Mouse (Mus musculus) liver, embryonic 11.5 days (tissue): ENCODE data around the gene Gm15155. TPM values are rescaled to one million over a fixed set of nuclear protein-coding genes. Genes with fewer than 3 reads are reported as not detected.
A peak's percentile ranks its signal among the peaks of the same experiment; 100 is the strongest.

ENCODE experiments used
- ATAC-seq: fragments of 200-750 bp; cut with Nextera tagmentation; replicated peaks from 2 replicates; pipeline ENCODE4 v1.8.0; 2017; ENCODE audit warnings: moderate number of reproducible peaks, mild to moderate bottlenecking, moderate TSS enrichment, moderate library complexity; ENCODE audit not compliant: low FRiP score
- DNase-seq: peaks from one replicate; pipeline ENCODE4 v3.0.0-alpha.2; 2017; ENCODE audit warnings: low spot score
- H3K27ac ChIP-seq: fragments of 300-500 bp; sonication (generic); 2 replicates; pipeline ENCODE4 v1.5.1; 2014; ENCODE audit warnings: mild to moderate bottlenecking, low read depth, low read length, control low read depth
- H3K27me3 ChIP-seq: fragments of 300-500 bp; sonication (generic); replicated peaks from 2 replicates; pipeline ENCODE4 v1.6.1; 2014; ENCODE audit warnings: low read length, mixed read lengths; ENCODE audit not compliant: control insufficient read depth, insufficient read depth
- H3K36me3 ChIP-seq: fragments of 300-500 bp; sonication (generic); 2 replicates; pipeline ENCODE4 v1.6.1; 2014; ENCODE audit warnings: mild to moderate bottlenecking, low read length, moderate library complexity, mixed read lengths; ENCODE audit not compliant: control insufficient read depth, insufficient read depth
- H3K4me1 ChIP-seq: fragments of 300-500 bp; sonication (generic); replicated peaks from 2 replicates; pipeline ENCODE4 v1.6.1; 2014; ENCODE audit warnings: low read length, mixed read lengths; ENCODE audit not compliant: control insufficient read depth, insufficient read depth
- H3K4me2 ChIP-seq: fragments of 300-500 bp; sonication (generic); 2 replicates; pipeline ENCODE4 v1.6.1; 2014; ENCODE audit warnings: mild to moderate bottlenecking, control low read depth, moderate library complexity
- H3K4me3 ChIP-seq: fragments of 300-500 bp; sonication (generic); 2 replicates; pipeline ENCODE4 v1.5.1; 2014; ENCODE audit warnings: low read depth, low read length, control low read depth
- H3K9ac ChIP-seq: fragments of 300-500 bp; sonication (generic); 2 replicates; pipeline ENCODE4 v1.6.1; 2014; ENCODE audit warnings: low read depth, low read length, control low read depth
- H3K9me3 ChIP-seq: fragments of 300-500 bp; sonication (generic); 2 replicates; pipeline ENCODE4 v1.6.1; 2016; ENCODE audit warnings: low read length, inconsistent platforms, mixed read lengths; ENCODE audit not compliant: control insufficient read depth
- WGBS: fragments of 180-500 bp; shearing (Covaris S2); extraction: QIAGEN DNeasy Blood & Tissue Kit; methylation state at CpG from one replicate; pipeline ENCODE4 v1.1.7; 2014; 5-methylcytosine and 5-hydroxymethylcytosine counted together
- polyA plus RNA-seq: library from polyadenylated mRNA; unstranded; fragments of >200 nt; fragmentation: Nextera tagmentation; extraction: Ambion mirVana; gene quantifications from 2 replicates; pipeline ENCODE4 v1.2.1, GENCODE M21; 2014

Gm15155 gene
- not detected in 2 replicates for polyA plus RNA-seq

DNA sequence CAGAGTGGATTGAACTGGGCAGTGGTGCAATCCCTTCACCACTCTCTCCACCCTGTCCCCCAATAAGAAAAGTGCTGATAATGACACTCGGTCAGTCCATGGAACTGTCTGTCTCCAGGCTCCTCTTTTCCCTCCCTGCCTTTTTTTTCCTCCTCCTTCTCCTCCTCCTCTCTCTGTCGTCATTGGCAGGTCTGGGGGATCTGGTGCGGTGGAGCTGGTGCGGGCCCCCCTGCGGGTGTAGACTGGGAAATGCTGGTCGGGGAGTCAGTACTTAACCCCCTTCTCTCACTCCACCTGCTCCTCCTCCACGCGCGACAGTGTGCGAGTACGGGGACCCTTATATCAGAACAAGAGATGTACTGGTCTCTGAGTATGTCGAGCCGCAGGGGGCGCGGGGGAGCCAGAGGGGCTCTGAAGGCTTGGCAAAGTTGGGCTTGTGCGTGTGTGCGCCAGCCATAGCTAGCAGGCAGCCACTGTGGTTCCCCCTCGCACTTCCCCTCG lies at the start of gene Gm15155:
Gm15155 (plus strand) TSS at position 401 of the 501 bp plus-strand sequence.
- peak; percentile 34 for DNase-seq
- WGBS = 9% methylated on average over 19 of the region's 19 CpGs
- peaks cover 47% of the 10 kb centered on the region for H3K27me3 ChIP-seq

DNA sequence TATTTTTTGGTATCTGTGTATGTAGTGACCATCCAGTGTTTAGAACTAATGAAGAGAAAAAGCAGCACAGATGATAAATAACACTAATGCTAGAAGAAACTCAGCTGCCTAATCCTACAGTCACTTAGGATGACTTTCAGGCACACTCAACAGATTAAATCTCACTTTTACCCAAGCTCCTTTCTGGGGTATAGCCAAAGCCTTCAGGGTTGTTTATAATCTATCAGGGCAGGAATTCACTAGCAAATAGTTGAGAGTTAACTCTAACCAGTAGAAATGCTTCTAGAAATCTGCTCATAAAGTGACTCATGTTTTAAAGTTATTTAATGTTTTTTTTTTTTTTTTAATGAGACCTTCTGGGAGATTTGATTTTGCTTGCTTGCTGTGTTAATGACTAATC lies 44.8 kb upstream of the Gm15155 start:
- no peaks in the 10 kb centered on the region for H3K36me3 ChIP-seq
- no peak overlapping the region for H3K4me2 ChIP-seq
- no peak overlapping the region for H3K9ac ChIP-seq
- no peak for ATAC-seq
- no peaks in the 10 kb centered on the region for H3K9me3 ChIP-seq
- no peak overlapping the region for H3K4me3 ChIP-seq
- no peaks in the 10 kb centered on the region for H3K27me3 ChIP-seq
- H3K27ac ChIP-seq = no peak overlapping the region
- no peaks in the 10 kb centered on the region for H3K4me1 ChIP-seq
- DNase-seq = no peak

More for the DNA sequence above, at the start of gene Gm15155:
- Histone ChIP-seq H3K9ac (no peak within 1 kb of the TSS), H3K27ac (no peak within 1 kb of the TSS), H3K4me3 (peak within 1 kb of the TSS; percentile 47), H3K4me2 (peak within 1 kb of the TSS; percentile 65), H3K36me3 (no peaks in the 10 kb centered on the region), H3K4me1 (no peaks in the 10 kb centered on the region), H3K9me3 (no peaks in the 10 kb centered on the region)
- ATAC-seq = no peak

DNA sequence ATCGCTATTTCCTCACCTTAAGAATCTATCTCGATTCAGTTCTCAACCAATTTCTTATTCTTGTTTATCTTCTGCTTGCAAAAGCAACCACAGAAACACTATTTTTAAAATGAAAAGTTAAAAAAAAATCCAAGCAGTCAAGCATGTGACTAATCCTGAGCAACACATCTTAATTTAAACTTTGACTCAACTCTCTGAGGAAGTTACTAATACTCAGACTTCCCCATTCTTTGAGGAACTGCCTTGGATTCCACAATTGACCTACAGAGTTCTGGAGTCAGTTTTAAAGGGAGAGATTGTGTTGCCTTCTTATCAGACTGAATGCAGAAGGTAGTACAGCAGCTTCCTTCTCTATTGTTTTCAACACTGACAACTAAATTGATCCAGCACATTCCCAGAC lies 40.0 kb upstream of the Gm15155 start:
- no peak overlapping the region for H3K9ac ChIP-seq
- no peaks in the 10 kb centered on the region for H3K27me3 ChIP-seq
- H3K4me3 ChIP-seq = no peak overlapping the region
- ATAC-seq (no peak), DNase-seq (no peak)
- 60% methylated on average over 2 of the region's 2 CpGs for WGBS
- H3K4me2 ChIP-seq = no peak overlapping the region
- H3K36me3 ChIP-seq = no peaks in the 10 kb centered on the region
- no peaks in the 10 kb centered on the region for H3K9me3 ChIP-seq
- H3K27ac ChIP-seq = no peak overlapping the region
- H3K4me1 ChIP-seq = no peaks in the 10 kb centered on the region

DNA sequence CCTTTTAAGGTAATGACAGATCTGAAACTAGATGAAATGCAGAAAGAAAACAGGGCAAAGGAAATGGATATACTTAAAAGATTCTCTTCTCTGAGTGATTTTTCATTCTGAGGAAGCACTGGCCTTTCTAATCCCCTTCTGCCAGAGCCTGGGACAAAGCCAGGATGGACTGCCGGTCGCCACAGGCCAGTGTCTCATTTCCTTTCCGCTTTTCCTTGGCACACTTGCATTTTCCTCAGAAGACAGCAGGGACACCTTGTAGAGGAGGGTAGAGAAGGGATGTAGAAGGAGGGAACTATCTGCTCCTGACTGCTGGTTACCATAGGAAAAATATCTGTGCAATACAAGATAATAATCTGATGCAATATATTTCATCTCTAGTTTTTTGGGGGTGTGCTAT lies 33.1 kb upstream of the Gm15155 start:
- Histone ChIP-seq H3K4me2 (no peak overlapping the region), H3K27me3 (no peaks in the 10 kb centered on the region), H3K4me1 (no peaks in the 10 kb centered on the region), H3K36me3 (no peaks in the 10 kb centered on the region), H3K4me3 (no peak overlapping the region), H3K9me3 (no peaks in the 10 kb centered on the region), H3K27ac (no peak overlapping the region), H3K9ac (no peak overlapping the region)
- ATAC-seq (no peak), DNase-seq (no peak)
- 67% methylated on average over 3 of the region's 3 CpGs for WGBS

DNA sequence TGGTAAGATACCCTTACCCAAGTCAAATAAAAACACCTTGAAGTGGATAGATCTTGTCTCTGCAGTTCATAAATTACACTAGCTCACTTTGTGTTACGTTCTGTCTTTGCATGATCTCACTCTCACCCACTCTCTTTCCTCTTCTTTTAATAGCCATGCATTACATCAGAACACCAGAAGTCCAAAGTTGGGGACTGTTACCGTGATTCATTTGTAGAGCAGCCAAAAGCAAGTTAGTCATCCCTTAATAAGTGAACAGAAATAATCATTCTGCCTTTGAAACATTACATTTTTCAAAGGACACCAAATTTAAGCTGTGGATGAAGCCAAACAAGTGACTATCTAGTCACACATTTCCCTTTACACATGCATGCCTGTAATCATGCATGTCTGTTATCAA lies 32.1 kb upstream of the Gm15155 start:
- H3K9ac ChIP-seq = no peak overlapping the region

DNA sequence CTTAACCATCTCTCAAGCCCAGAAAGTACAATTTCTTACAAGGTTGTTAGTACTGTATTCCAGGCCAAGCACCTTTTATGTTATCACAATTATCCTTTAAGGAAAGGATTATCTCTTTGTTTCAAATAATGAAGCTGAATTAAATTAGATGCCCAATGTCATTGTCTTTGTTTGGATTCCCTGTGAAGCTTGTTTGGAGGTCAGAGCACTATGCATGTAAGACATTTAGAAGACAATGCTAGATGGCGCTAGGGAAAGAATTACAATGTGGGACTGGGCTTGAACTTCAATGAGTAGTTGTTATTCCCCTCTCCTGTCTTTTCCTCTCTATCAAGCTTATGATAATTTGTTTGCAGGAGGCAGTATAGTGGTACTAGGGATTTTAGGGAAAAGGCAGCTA lies 29.9 kb upstream of the Gm15155 start:
- H3K4me3 ChIP-seq = no peak overlapping the region
- H3K4me1 ChIP-seq = no peaks in the 10 kb centered on the region
- no peak for DNase-seq
- H3K4me2 ChIP-seq = no peak overlapping the region
- no peak overlapping the region for H3K27ac ChIP-seq
- no peaks in the 10 kb centered on the region for H3K36me3 ChIP-seq
- H3K9me3 ChIP-seq = no peaks in the 10 kb centered on the region
- no peak for ATAC-seq
- no peak overlapping the region for H3K9ac ChIP-seq
- no peaks in the 10 kb centered on the region for H3K27me3 ChIP-seq
- 54% methylated on average over 1 of the region's 1 CpGs for WGBS

More for the DNA sequence above, 32.1 kb upstream of the Gm15155 start:
- Histone ChIP-seq H3K27ac (no peak overlapping the region), H3K9me3 (no peaks in the 10 kb centered on the region), H3K4me1 (no peaks in the 10 kb centered on the region), H3K27me3 (no peaks in the 10 kb centered on the region), H3K36me3 (no peaks in the 10 kb centered on the region), H3K4me2 (no peak overlapping the region), H3K4me3 (no peak overlapping the region)
- no peak for DNase-seq
- ATAC-seq = no peak
- WGBS = 59% methylated on average over 2 of the region's 2 CpGs

DNA sequence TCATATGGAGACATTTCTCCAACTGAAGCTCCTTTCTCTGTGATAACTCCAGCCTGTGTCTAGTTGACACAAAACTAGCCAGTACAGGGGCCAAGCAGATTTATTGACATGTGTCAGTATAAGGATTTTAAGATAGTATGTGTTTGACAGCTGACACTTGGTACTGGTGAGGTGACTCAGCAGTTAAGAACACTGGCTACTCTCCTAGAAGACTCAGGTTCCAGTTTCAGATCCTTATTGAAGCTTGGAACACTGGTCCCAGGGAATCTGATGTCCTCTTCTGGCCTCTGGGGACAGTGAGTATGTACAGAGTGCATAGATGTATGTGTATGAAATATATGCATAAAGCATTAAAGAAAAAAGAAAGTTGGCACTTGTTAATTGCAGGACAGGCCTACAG lies 28.2 kb upstream of the Gm15155 start:
- Histone ChIP-seq H3K4me2 (no peak overlapping the region), H3K9me3 (no peaks in the 10 kb centered on the region), H3K4me3 (no peak overlapping the region), H3K36me3 (no peaks in the 10 kb centered on the region), H3K27me3 (no peaks in the 10 kb centered on the region), H3K4me1 (no peaks in the 10 kb centered on the region), H3K27ac (no peak overlapping the region), H3K9ac (no peak overlapping the region)
- DNase-seq (no peak), ATAC-seq (no peak)

DNA sequence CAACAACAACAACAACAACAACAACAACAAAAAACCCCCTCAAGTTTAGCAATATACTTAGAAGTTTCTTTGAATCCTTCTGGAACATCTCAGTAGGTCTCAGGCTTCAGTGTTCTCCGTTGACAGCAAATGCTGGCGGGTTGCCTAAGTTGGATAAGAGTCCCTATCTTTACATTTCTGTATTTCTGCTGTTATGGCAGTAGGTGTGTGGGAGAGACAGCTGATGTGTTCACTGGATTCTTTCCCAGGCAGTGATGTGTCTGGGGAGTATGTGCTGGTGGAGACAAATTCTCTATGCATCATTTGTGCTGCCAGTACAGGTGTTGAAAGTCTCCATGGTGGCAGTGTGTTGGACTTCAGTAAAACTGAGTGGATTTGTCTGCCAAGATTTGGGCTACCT lies 23.3 kb upstream of the Gm15155 start:
- Histone ChIP-seq H3K4me1 (no peaks in the 10 kb centered on the region), H3K4me3 (no peak overlapping the region), H3K27ac (no peak overlapping the region), H3K36me3 (no peaks in the 10 kb centered on the region), H3K9me3 (no peaks in the 10 kb centered on the region), H3K27me3 (no peaks in the 10 kb centered on the region), H3K4me2 (no peak overlapping the region), H3K9ac (no peak overlapping the region)
- 81% methylated on average over 2 of the region's 2 CpGs for WGBS
- DNase-seq = no peak
- ATAC-seq = no peak

DNA sequence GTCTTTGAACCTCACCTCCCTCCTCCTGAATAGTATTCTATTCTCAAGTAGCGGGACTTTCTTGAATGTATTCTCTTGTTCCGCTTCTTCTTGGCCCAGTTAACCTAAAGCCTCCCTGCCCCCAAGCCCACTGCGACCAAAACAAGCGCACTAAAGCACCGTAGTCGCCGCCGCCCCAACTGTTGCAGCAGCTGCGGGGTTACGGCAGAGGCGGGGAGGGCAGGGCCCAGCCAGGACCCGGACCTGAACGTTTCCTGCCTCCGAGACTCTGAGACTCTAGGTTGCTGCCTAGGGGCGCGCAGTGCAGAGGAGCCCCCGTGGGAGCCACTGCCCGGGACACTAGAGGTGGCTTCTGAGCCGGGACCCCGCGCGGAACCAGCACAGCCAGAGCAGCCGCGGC lies 2.0 kb upstream of the Gm15155 start:
- no peaks in the 10 kb centered on the region for H3K4me1 ChIP-seq
- DNase-seq = peak; percentile 30
- no peak for ATAC-seq
- no peak overlapping the region for H3K9ac ChIP-seq
- peaks cover 47% of the 10 kb centered on the region for H3K27me3 ChIP-seq
- WGBS = 14% methylated on average over 24 of the region's 24 CpGs
- no peaks in the 10 kb centered on the region for H3K36me3 ChIP-seq
- no peaks in the 10 kb centered on the region for H3K9me3 ChIP-seq
- no peak overlapping the region for H3K27ac ChIP-seq
- peak overlapping the region; percentile 65 for H3K4me2 ChIP-seq
- peak overlapping the region; percentile 47 for H3K4me3 ChIP-seq
